Mouse (Mus musculus): Measurements from ENCODE around the gene Cmtm8. TPM values are rescaled to one million over a fixed set of nuclear protein-coding genes. Genes with fewer than 3 reads are reported as not detected.

Cmtm8 gene
- polyA plus RNA-seq, 1 experiment: 30.5 TPM

GRCm38 (mm10) chr9:114798845-114799244 is 45.1 kb downstream of the Cmtm8 start:
- no peak for DNase-seq
- no peak overlapping the region for H3K27ac ChIP-seq (ENCODE audit: insufficient read depth, low read depth, low read length)
- TF ChIP-seq POLR2A (IDR thresholded peaks at IDR 0.05; ENCODE audit: low read depth, low read length) (no peak), CTCF (conservative IDR thresholded peaks at IDR 0.05; ENCODE audit: insufficient read depth, insufficient read length, low read depth, low read length) (no peak)
- H3K4me1 ChIP-seq (ENCODE audit: control insufficient read depth, insufficient read depth, low read length): no peaks in the 10 kb centered on the region
- WGBS: 64% methylated on average over 6 of the region's 6 CpGs
- H3K27me3 ChIP-seq (replicated peaks; ENCODE audit: control insufficient read depth, insufficient read depth, low read length): no peaks in the 10 kb centered on the region
- no peak overlapping the region for H3K4me3 ChIP-seq (ENCODE audit: insufficient read depth, low read depth, low read length)
- H3K36me3 ChIP-seq (ENCODE audit: control insufficient read depth, insufficient read depth, low read length): no peaks in the 10 kb centered on the region

DNA sequence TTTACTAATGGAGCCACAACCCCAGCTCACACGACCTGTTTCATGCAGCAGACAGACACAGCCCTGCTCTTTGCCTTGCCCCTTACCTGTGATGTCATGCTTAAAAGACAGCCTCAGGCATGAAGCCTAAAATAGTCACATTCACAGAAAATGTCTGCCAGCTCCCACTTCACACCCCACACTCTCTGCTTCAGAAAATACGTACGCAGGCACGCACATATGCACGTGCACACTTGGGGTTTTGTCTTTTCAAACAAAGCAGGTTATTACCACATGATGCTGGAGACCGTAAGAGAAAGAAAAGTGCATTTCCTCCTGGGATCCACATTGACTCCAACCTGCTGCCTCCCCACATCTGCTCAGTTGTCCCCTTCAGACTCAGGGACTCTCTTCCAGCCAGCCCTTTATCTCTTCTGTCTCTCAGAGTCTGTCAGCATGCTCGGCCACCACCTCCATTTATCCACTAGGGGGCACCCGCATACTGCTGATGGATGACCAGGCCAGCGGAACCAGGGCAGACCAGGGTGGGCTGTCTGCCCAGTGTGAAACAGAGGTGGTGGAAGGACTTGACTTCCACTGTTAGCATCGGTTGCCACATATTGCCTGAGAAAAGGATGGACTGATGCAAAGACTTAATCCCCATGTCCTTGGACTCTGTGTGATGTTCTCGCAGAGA is 46.5 kb downstream of the Cmtm8 start:
- peak; percentile 86 for DNase-seq
- Histone ChIP-seq H3K4me1 (ENCODE audit: control insufficient read depth, insufficient read depth, low read length) (no peaks in the 10 kb centered on the region), H3K27ac (ENCODE audit: insufficient read depth, low read depth, low read length) (no peak overlapping the region), H3K27me3 (replicated peaks; ENCODE audit: control insufficient read depth, insufficient read depth, low read length) (no peaks in the 10 kb centered on the region), H3K36me3 (ENCODE audit: control insufficient read depth, insufficient read depth, low read length) (no peaks in the 10 kb centered on the region), H3K4me3 (ENCODE audit: insufficient read depth, low read depth, low read length) (no peak overlapping the region)
- 59% methylated on average over 11 of the region's 11 CpGs for WGBS
- TF ChIP-seq CTCF (conservative IDR thresholded peaks at IDR 0.05; ENCODE audit: insufficient read depth, insufficient read length, low read depth, low read length) (peak; percentile 96), POLR2A (IDR thresholded peaks at IDR 0.05; ENCODE audit: low read depth, low read length) (no peak)

- H3K36me3 ChIP-seq (ENCODE audit: control insufficient read depth, insufficient read depth, low read length): no peaks in the 10 kb centered on the region
- H3K4me1 ChIP-seq (ENCODE audit: control insufficient read depth, insufficient read depth, low read length): no peaks in the 10 kb centered on the region
- TF ChIP-seq POLR2A (IDR thresholded peaks at IDR 0.05; ENCODE audit: low read depth, low read length): no peak
- no peak for TF ChIP-seq CTCF (conservative IDR thresholded peaks at IDR 0.05; ENCODE audit: insufficient read depth, insufficient read length, low read depth, low read length)
- H3K27ac ChIP-seq (ENCODE audit: insufficient read depth, low read depth, low read length): no peak overlapping the region
- no peak for DNase-seq
- H3K27me3 ChIP-seq (replicated peaks; ENCODE audit: control insufficient read depth, insufficient read depth, low read length): no peaks in the 10 kb centered on the region
- 56% methylated on average over 11 of the region's 11 CpGs for WGBS
- no peak overlapping the region for H3K4me3 ChIP-seq (ENCODE audit: insufficient read depth, low read depth, low read length)
These were observed 47.4 kb downstream of the Cmtm8 start for GRCm38 (mm10) chr9:114796473-114797050.

GRCm38 (mm10) chr9:114794491-114794890 is 49.5 kb downstream of the Cmtm8 start:
- DNase-seq: no peak
- no peaks in the 10 kb centered on the region for H3K4me1 ChIP-seq (ENCODE audit: control insufficient read depth, insufficient read depth, low read length)
- WGBS: 80% methylated on average over 4 of the region's 4 CpGs
- TF ChIP-seq CTCF (conservative IDR thresholded peaks at IDR 0.05; ENCODE audit: insufficient read depth, insufficient read length, low read depth, low read length): no peak
- TF ChIP-seq POLR2A (IDR thresholded peaks at IDR 0.05; ENCODE audit: low read depth, low read length): no peak
- no peaks in the 10 kb centered on the region for H3K36me3 ChIP-seq (ENCODE audit: control insufficient read depth, insufficient read depth, low read length)
- no peak overlapping the region for H3K4me3 ChIP-seq (ENCODE audit: insufficient read depth, low read depth, low read length)
- H3K27ac ChIP-seq (ENCODE audit: insufficient read depth, low read depth, low read length): no peak overlapping the region
- H3K27me3 ChIP-seq (replicated peaks; ENCODE audit: control insufficient read depth, insufficient read depth, low read length): no peaks in the 10 kb centered on the region

DNA sequence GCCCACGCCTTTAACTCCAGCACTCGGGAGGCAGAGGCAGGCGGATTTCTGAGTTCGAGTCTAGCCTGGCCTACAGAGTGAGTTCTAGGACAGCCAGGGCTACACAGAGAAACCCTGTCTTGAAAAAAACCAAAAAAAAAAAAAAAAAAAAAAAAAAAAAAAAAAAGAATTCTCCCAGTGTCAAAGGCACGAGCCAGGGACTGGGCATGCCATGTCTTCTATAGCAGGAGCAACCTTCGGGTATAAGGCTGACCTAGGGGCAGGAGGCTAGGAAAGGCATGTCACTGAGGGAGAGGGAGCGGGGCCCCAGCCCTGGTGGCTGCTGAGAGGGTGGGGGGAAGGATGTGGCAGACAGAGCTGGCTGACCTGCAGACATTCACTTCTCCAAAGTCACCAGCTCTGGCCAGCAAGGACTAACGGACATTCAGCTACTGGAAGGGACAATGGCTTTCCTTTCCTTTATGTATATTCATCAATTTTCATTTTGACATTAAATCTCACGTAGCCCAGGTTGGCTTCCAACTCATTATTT is 50.1 kb downstream of the Cmtm8 start:
- H3K4me3 ChIP-seq (ENCODE audit: insufficient read depth, low read depth, low read length): no peak overlapping the region
- no peaks in the 10 kb centered on the region for H3K36me3 ChIP-seq (ENCODE audit: control insufficient read depth, insufficient read depth, low read length)
- no peak for TF ChIP-seq POLR2A (IDR thresholded peaks at IDR 0.05; ENCODE audit: low read depth, low read length)
- no peak for TF ChIP-seq CTCF (conservative IDR thresholded peaks at IDR 0.05; ENCODE audit: insufficient read depth, insufficient read length, low read depth, low read length)
- H3K4me1 ChIP-seq (ENCODE audit: control insufficient read depth, insufficient read depth, low read length): no peaks in the 10 kb centered on the region
- 86% methylated on average over 9 of the region's 9 CpGs for WGBS
- DNase-seq: no peak
- no peaks in the 10 kb centered on the region for H3K27me3 ChIP-seq (replicated peaks; ENCODE audit: control insufficient read depth, insufficient read depth, low read length)
- no peak overlapping the region for H3K27ac ChIP-seq (ENCODE audit: insufficient read depth, low read depth, low read length)

DNA sequence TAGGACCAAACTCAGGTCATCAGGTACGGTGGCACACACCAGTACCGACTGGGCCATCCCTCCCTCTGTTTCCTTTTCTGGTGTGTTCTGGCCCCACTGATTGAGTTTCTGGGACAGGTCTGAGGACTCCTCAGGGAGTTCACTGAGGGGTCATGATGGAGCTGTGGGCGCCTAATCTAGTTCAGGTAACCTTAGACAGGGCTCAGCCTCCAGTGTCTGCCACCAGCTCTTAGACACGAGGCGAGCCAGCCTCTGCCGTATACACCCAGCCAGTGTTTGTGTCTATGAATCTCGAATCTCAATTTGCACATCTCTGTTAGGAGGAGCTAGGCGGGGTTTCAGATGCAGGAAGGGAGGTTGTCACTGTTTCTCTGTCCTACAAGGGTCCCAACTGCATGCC is 54.0 kb downstream of the Cmtm8 start:
- Histone ChIP-seq H3K36me3 (ENCODE audit: control insufficient read depth, insufficient read depth, low read length) (no peaks in the 10 kb centered on the region), H3K27me3 (replicated peaks; ENCODE audit: control insufficient read depth, insufficient read depth, low read length) (no peaks in the 10 kb centered on the region), H3K27ac (ENCODE audit: insufficient read depth, low read depth, low read length) (no peak overlapping the region), H3K4me3 (ENCODE audit: insufficient read depth, low read depth, low read length) (no peak overlapping the region), H3K4me1 (ENCODE audit: control insufficient read depth, insufficient read depth, low read length) (no peaks in the 10 kb centered on the region)
- whole genome bisulfite sequencing: 84% methylated on average over 8 of the region's 8 CpGs
- DNase-seq: no peak
- no peak for TF ChIP-seq POLR2A (IDR thresholded peaks at IDR 0.05; ENCODE audit: low read depth, low read length)
- TF ChIP-seq CTCF (conservative IDR thresholded peaks at IDR 0.05; ENCODE audit: insufficient read depth, insufficient read length, low read depth, low read length): no peak

GRCm38 (mm10) chr9:114789557-114789956 is 54.4 kb downstream of the Cmtm8 start:
- 63% methylated on average over 7 of the region's 7 CpGs for WGBS
- Histone ChIP-seq H3K27ac (ENCODE audit: insufficient read depth, low read depth, low read length) (no peak overlapping the region), H3K4me3 (ENCODE audit: insufficient read depth, low read depth, low read length) (no peak overlapping the region), H3K4me1 (ENCODE audit: control insufficient read depth, insufficient read depth, low read length) (no peaks in the 10 kb centered on the region), H3K36me3 (ENCODE audit: control insufficient read depth, insufficient read depth, low read length) (no peaks in the 10 kb centered on the region), H3K27me3 (replicated peaks; ENCODE audit: control insufficient read depth, insufficient read depth, low read length) (no peaks in the 10 kb centered on the region)
- no peak for TF ChIP-seq CTCF (conservative IDR thresholded peaks at IDR 0.05; ENCODE audit: insufficient read depth, insufficient read length, low read depth, low read length)
- no peak for TF ChIP-seq POLR2A (IDR thresholded peaks at IDR 0.05; ENCODE audit: low read depth, low read length)
- no peak for DNase-seq

Measured in kidney, adult 2 months (tissue).